In the genomic region with DNA sequence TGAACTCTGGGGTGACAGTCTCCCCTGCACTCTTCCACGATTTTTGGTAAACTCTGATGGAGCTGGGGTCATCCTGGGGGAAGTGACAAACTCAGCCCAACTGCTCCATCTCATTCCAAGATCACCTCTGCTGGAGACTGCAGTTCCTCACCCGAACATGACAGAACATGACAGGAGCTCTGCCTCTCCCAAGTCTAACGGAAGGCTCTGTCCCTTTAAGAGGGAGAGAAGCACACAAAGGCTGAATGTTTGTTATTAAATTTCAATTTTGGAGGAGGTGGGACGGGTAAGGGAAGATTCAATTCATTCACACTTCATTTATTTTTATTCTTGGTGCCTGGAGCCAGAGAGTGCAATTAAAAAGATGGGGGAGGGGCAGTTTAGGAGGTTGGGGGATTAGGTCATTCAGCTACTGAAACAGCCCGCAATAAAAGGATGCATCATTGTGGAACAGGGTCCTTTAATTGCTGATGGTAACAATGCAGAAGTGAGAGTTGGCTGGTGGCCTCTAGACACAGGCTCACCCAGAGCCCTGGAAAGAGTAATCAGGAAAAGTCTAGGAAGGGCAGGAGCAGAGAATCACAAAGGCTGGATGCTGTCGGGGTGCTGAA, we compare ENCODE assay signal across 10 mouse cellular contexts. TPM values are rescaled to one million over a fixed set of nuclear protein-coding genes. Genes with fewer than 3 reads are reported as not detected.
A peak's percentile ranks its signal among the peaks of the same experiment; 100 is the strongest.
DNase-seq lines count a peak whose midpoint lies in the region; ATAC-seq lines count a peak whose summit lies in the region.
"Had no signal": no experiment of that assay in that cellular context is flagged by ENCODE, and none has a peak within 500 bp of the region (broad histone marks: within the 10 kb centered on the region; RNA-seq: fewer than 3 reads in every experiment).

No protein-coding gene starts in this region.

- peaks cover 30% of the 10 kb centered on the region for H3K4me1 ChIP-seq in kidney, embryonic 15.5 days
- H3K4me1 ChIP-seq in embryonic facial prominence, embryonic 10.5 days, result peaks cover 49% of the 10 kb centered on the region
- H3K4me1 ChIP-seq in hindbrain, embryonic 13.5 days (replicated peaks), result peaks cover 45% of the 10 kb centered on the region
- H3K4me1 ChIP-seq in neural tube, embryonic 12.5 days, result peaks cover 40% of the 10 kb centered on the region
- H3K4me1 ChIP-seq: lung, embryonic 15.5 days had no signal

- no peaks in the 10 kb centered on the region for H3K9me3 ChIP-seq in kidney, embryonic 15.5 days (replicated peaks)
- no peaks in the 10 kb centered on the region for H3K9me3 ChIP-seq in embryonic facial prominence, embryonic 10.5 days
- no peaks in the 10 kb centered on the region for H3K9me3 ChIP-seq in hindbrain, embryonic 13.5 days
- no peaks in the 10 kb centered on the region for H3K9me3 ChIP-seq in neural tube, embryonic 12.5 days
- H3K9me3 ChIP-seq: lung, embryonic 15.5 days had no signal

- no peak; the same call in 1 of the 2 replicates for ATAC-seq in kidney, embryonic 15.5 days (replicated peaks; ENCODE audit: low FRiP score)
- peak; percentile 57 for ATAC-seq in hindbrain, embryonic 13.5 days (ENCODE audit: low FRiP score)
- peak; percentile 62 for ATAC-seq in neural tube, embryonic 12.5 days (ENCODE audit: low FRiP score, low read depth)

- H3K4me2 ChIP-seq in kidney, embryonic 15.5 days, result 0 out of 2 replicates have a peak overlapping the region, but pooled peaks have one; percentile 19
- peak overlapping the region; percentile 16; the same call in 1 of the 2 replicates for H3K4me2 ChIP-seq in hindbrain, embryonic 13.5 days
- no peak overlapping the region; the same call in 1 of the 2 replicates for H3K4me2 ChIP-seq in neural tube, embryonic 12.5 days (replicated peaks)
- H3K4me2 ChIP-seq: lung, embryonic 15.5 days had no signal

- DNase-seq in kidney, postnatal 4 days, result no peak
- no peak for DNase-seq in embryonic facial prominence, embryonic 10.5 days (ENCODE audit: low spot score)
- DNase-seq in adipocyte (ENCODE audit: low spot score), result no peak
- DNase-seq in heart, postnatal 14 days, result no peak
- DNase-seq in left cerebral cortex, postnatal 4 days, result no peak
- DNase-seq: kidney, adult 2 months had no signal

- intact Hi-C loops in heart, postnatal 14 days (cut with DNase I), result loop anchor here (5.0 kb wide), 1 partner anchor 39 kb away; no protein-coding TSS in a partner anchor
- intact Hi-C loops in left cerebral cortex, postnatal 4 days (cut with DNase I), result no loop called here

- H3K36me3 ChIP-seq in kidney, embryonic 15.5 days, result peaks cover 8% of the 10 kb centered on the region
- no peaks in the 10 kb centered on the region for H3K36me3 ChIP-seq in embryonic facial prominence, embryonic 10.5 days (replicated peaks)
- H3K36me3 ChIP-seq in hindbrain, embryonic 13.5 days, result peaks cover 4% of the 10 kb centered on the region; the same call in 1 of the 2 replicates
- no peaks in the 10 kb centered on the region for H3K36me3 ChIP-seq in neural tube, embryonic 12.5 days
- H3K36me3 ChIP-seq: lung, embryonic 15.5 days had no signal

- H3K27me3 ChIP-seq in kidney, embryonic 15.5 days, result no peaks in the 10 kb centered on the region
- H3K27me3 ChIP-seq in embryonic facial prominence, embryonic 10.5 days (replicated peaks; ENCODE audit: low read depth, poor library complexity, severe bottlenecking), result no peaks in the 10 kb centered on the region
- H3K27me3 ChIP-seq in hindbrain, embryonic 13.5 days, result no peaks in the 10 kb centered on the region
- no peaks in the 10 kb centered on the region for H3K27me3 ChIP-seq in neural tube, embryonic 12.5 days (replicated peaks)
- H3K27me3 ChIP-seq: lung, embryonic 15.5 days had no signal

- no peak overlapping the region for H3K9ac ChIP-seq in kidney, embryonic 15.5 days
- 0 out of 2 replicates have a peak overlapping the region, but pooled peaks have one; percentile 3 for H3K9ac ChIP-seq in hindbrain, embryonic 13.5 days
- no peak overlapping the region for H3K9ac ChIP-seq in neural tube, embryonic 12.5 days
- H3K9ac ChIP-seq: lung, embryonic 15.5 days had no signal

- no peak overlapping the region for H3K4me3 ChIP-seq in kidney, embryonic 15.5 days (replicated peaks)
- no peak overlapping the region for H3K4me3 ChIP-seq in embryonic facial prominence, embryonic 10.5 days
- no peak overlapping the region for H3K4me3 ChIP-seq in hindbrain, embryonic 13.5 days
- H3K4me3 ChIP-seq in neural tube, embryonic 12.5 days, result no peak overlapping the region
- H3K4me3 ChIP-seq: lung, embryonic 15.5 days had no signal

- H3K27ac ChIP-seq in kidney, embryonic 15.5 days, result no peak overlapping the region
- peak overlapping the region; percentile 32 for H3K27ac ChIP-seq in embryonic facial prominence, embryonic 10.5 days (replicated peaks)
- peak overlapping the region; percentile 79 for H3K27ac ChIP-seq in hindbrain, embryonic 13.5 days
- 0 out of 2 replicates have a peak overlapping the region, but pooled peaks have one; percentile 7 for H3K27ac ChIP-seq in neural tube, embryonic 12.5 days
- H3K27ac ChIP-seq: lung, embryonic 15.5 days had no signal

- WGBS in kidney, embryonic 15.5 days, result 13% methylated on average over 6 of the region's 6 CpGs
- 32% methylated on average over 6 of the region's 6 CpGs for WGBS in embryonic facial prominence, embryonic 10.5 days
- 11% methylated on average over 6 of the region's 6 CpGs for WGBS in hindbrain, embryonic 13.5 days
- WGBS in neural tube, embryonic 12.5 days, result 4% methylated on average over 6 of the region's 6 CpGs

RNA-seq across cellular contexts. Expression of a gene that starts 44.8 kb away (rescaled TPM):
- 13.5 and 13.9 TPM in 2 replicates for polyA plus RNA-seq in kidney, embryonic 15.5 days (2015; fragmentation: Nextera tagmentation; extraction: Ambion mirVana)
- polyA plus RNA-seq in embryonic facial prominence, embryonic 10.5 days (2016; fragmentation: Nextera tagmentation; extraction: Ambion mirVana), result 11.7 and 12.1 TPM in 2 replicates
- polyA plus RNA-seq in hindbrain, embryonic 13.5 days (2015; fragmentation: Nextera tagmentation; extraction: Ambion mirVana), result 13.3 and 13.4 TPM in 2 replicates
- 18.9 and 19.3 TPM in 2 replicates for polyA plus RNA-seq in neural tube, embryonic 12.5 days (2016; fragmentation: Nextera tagmentation; extraction: Ambion mirVana)
- total RNA-seq in heart, postnatal 14 days (2021), result 10 to 100 TPM; 21.8 to 26.1 TPM
- 10 to 100 TPM; 86.3 to 88.1 TPM for total RNA-seq in left cerebral cortex, postnatal 4 days (2021)
